Mouse (Mus musculus) frontal cortex, postnatal 14 days (tissue): ENCODE measurements around the gene Csk.
A peak's percentile ranks its signal among the peaks of the same experiment; 100 is the strongest.

Source experiments
- DNase-seq, 2 experiments: peaks; one replicate each; pipeline ENCODE4 v3.0.0; 2022; ENCODE audit warnings: low spot score in 2 of 2

The Csk gene

GRCm38 (mm10) chr9:57653283-57653682 lies at the start of gene Csk:
Csk (minus strand) TSS chr9:57653631.
- no peak for DNase-seq

- no peak for DNase-seq
These were observed 45.2 kb upstream of the Csk start for GRCm38 (mm10) chr9:57698466-57699150.

DNA sequence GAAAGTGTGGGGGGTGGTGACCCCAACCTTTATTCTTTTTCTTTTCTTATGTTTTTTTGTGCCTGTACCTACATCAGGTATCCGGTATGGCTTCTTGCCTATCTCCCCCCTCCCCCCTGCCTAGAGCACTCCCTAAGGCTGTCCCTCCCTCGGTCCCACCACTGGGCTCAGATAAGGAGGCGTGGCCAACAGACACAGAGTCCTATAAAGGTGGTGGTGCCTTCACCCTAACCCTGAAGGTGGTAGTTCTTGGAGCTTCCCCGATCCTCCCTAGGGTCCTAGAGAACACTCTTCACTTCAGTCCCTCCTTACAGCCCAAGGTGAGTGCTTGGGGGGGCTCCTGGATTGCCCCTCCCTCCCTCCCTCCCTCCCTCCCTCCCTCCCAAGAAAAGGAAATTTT lies 43.9 kb upstream of the Csk start:
- no peak for DNase-seq

GRCm38 (mm10) chr9:57696380-57697285 lies 43.2 kb upstream of the Csk start:
- peak; percentile 52 to 61 for DNase-seq

GRCm38 (mm10) chr9:57694108-57694507 lies 40.7 kb upstream of the Csk start:
- DNase-seq, result no peak

GRCm38 (mm10) chr9:57688606-57689005 lies 35.2 kb upstream of the Csk start:
- no peak for DNase-seq

- no peak for DNase-seq
These were observed 34.7 kb upstream of the Csk start for GRCm38 (mm10) chr9:57688158-57688557.

- no peak for DNase-seq
These were observed 34.3 kb upstream of the Csk start, which contains the start of gene Cyp1a1 for GRCm38 (mm10) chr9:57687751-57688150. Cyp1a1 (plus strand) TSS chr9:57687928.

GRCm38 (mm10) chr9:57686011-57686410 lies 32.6 kb upstream of the Csk start:
- no peak for DNase-seq

DNA sequence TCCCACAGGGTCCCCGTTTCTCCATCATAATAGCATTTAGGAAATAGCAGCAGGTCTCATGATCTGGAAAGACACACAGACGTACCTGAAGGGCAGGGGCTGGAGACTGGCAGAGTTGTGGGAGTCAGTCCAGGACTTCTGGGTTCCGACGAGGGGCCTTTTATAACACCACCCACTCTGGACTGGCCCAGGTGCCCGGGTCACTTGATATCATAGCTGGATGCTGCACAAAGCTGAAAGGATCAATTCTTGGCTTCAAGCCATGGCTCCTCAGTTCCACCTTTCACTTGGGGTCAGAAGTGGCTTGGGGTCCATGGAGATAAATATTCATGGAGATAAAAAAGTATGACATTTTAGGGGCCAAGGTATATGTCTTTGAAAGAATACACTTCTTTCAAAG lies 30.1 kb upstream of the Csk start, which contains the start of gene Cyp1a2:
Gene Cyp1a2, minus strand, starts transcription at position 184 of the 400 bp plus-strand sequence.
- no peak for DNase-seq

- DNase-seq, result no peak
These were observed 28.0 kb upstream of the Csk start for GRCm38 (mm10) chr9:57681411-57681810.

DNA sequence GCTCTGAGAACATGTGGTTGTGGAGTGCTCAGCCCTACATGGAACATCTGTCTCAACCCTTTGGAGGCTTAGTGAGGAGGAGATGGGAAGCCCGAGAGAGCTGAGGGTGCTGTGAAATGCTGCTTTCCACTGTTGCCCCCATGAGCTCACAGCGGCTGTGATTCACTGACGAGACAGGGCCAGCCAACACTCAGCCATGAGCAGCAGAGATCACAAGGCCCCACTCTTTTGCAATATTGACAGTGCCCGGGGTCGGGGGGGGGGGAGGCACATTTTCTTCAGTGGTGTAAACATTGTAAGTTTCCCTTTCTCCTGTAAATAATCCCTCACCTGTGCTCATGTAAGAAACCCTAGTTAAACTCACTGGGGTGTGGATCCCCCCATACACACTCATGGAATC lies 18.1 kb upstream of the Csk start:
- no peak for DNase-seq

- no peak for DNase-seq
These were observed 17.6 kb upstream of the Csk start for GRCm38 (mm10) chr9:57671037-57671436.

DNA sequence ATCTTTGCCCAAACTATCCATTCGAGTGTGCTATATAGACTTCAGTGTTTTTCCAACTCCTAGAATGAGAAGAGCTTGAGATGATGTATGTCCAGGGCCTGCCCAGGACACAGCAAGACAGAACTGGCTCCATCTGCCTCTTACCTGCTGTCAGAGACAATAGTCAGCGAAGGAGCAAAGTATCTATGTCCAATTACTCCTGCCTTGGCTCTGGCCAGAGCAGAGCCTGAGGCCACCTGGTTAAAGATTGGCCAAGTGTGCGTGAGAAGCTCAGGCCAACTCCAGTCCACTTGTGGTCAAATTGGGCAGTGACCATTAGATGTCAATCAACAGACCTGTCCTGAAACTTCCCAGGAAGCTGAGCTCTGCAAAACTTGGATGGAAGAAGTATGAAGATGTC lies 16.1 kb upstream of the Csk start:
- DNase-seq, result no peak

DNA sequence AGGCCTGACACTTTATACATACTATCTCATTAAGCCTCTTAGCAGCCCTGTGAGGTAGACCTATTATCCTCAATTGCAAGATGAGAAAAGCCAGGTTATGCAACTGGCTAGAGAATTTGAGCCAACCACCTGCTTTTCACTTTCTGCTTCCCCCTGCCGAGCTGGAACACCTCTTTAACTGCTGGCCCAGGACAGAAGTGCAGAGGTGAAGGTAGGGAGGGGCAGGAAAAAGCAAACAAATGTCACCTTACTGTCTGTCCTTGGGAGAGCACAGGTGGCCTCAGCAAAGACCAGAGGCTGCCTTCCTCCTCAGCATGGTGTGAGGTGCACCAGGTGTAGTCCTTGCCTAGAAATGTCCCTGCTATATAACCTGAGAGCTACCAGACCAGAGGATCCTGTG lies 14.8 kb upstream of the Csk start:
- DNase-seq, result no peak

DNA sequence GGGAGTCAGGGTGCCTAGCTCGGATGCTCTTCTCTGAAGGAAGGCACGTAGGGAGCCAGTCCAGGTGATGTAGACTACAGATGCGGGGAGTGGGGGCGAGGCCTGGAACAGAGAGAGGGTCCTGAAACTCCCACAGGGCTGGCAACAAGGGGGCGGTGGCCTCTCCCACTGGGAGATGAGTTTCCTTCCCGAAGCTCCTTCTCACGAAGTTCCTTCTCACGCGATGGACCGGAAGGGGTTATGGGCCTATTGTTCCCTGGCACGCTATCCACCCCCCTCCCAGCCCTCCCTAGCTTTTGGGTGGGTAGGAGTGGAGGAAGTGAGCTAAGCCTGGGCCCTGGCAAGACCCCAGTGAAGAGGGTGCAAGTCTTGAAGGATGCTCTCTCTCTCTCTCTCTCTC lies 14.4 kb upstream of the Csk start:
- no peak for DNase-seq

DNA sequence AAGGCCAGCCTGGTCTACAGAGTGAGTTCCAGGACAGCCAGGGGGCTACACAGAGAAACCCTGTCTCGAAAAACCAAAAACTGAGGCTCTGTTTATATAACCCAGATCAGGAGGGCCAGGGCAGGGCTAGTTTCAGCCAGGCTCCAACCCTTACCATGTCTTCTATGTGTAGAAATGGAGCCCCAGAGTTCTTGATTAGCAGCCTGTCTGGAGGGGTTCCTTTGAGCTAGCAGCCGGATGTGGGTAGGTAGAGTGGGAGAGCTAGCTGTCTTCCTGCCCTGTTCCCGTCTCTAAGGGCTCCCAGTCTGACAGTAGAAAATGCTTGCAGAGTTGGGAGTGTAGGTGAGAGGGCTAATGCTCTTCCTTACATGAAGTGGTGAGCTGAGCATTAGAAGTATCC lies 13.7 kb upstream of the Csk start:
- DNase-seq, result no peak

- DNase-seq, result no peak
These were observed 13.1 kb upstream of the Csk start for GRCm38 (mm10) chr9:57666536-57666935.

- DNase-seq, result no peak
These were observed 11.2 kb upstream of the Csk start for GRCm38 (mm10) chr9:57664616-57665015.

GRCm38 (mm10) chr9:57661552-57661951 lies 8.1 kb upstream of the Csk start:
- no peak for DNase-seq

GRCm38 (mm10) chr9:57660501-57660900 lies 7.1 kb upstream of the Csk start:
- DNase-seq, result no peak

GRCm38 (mm10) chr9:57659774-57660173 lies 6.3 kb upstream of the Csk start:
- peak in 1 of 2 experiments; percentile 70 for DNase-seq

DNA sequence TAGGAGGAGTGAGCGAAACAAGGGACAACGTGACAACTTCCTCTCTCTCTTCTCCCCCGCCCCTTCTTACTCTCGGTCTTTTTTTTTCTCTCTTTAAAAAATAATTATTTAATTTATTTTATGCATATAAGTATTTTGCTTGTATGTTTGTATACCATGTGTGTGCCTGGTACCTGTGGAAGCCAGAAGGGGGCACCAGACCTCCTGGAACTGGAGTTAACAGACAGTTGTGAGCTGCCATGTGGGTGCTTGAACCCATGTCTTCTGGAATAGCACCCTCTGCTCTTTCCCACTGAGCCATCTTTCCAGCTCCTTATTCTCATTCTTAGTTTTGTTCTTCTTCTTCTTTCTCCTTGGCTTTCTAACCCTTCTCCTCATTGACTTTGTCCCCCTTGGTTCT lies 5.5 kb upstream of the Csk start:
- DNase-seq, result no peak
